Mouse (Mus musculus): Measurements from ENCODE around the gene Kremen2.
"Not testable (repeated sequence)": the region's sequence is repeated elsewhere in the genome, so short reads cannot be mapped to it uniquely, and the experiment has no call there.

Gene Kremen2

GRCm38 (mm10) chr17:23745301-23746251 is at the start of gene Kremen2:
Gene Kremen2 (minus strand): TSS chr17:23745833.
- in situ Hi-C loops (cut with MboI; ENCODE audit: low sequenced_read_pairs), result no loop called here

- in situ Hi-C loops (cut with MboI; ENCODE audit: low sequenced_read_pairs), result no loop called here
These were observed 49.7 kb upstream of the Kremen2 start for GRCm38 (mm10) chr17:23795323-23795722.

DNA sequence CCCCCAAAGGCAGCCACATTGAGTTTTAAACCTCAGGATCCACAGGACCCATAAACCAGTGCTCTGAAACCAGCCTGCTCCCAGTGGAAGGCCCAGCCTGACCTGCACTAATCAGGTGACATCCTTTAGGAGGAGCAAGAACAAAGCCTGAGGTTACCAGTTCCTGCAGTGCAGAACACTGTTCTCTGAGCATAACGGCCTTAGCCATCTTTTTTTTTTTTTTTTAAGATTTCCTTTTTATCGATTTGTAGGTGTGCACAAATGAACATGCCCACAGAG is 45.4 kb upstream of the Kremen2 start:
- in situ Hi-C loops (cut with MboI; ENCODE audit: low sequenced_read_pairs), result no loop called here

DNA sequence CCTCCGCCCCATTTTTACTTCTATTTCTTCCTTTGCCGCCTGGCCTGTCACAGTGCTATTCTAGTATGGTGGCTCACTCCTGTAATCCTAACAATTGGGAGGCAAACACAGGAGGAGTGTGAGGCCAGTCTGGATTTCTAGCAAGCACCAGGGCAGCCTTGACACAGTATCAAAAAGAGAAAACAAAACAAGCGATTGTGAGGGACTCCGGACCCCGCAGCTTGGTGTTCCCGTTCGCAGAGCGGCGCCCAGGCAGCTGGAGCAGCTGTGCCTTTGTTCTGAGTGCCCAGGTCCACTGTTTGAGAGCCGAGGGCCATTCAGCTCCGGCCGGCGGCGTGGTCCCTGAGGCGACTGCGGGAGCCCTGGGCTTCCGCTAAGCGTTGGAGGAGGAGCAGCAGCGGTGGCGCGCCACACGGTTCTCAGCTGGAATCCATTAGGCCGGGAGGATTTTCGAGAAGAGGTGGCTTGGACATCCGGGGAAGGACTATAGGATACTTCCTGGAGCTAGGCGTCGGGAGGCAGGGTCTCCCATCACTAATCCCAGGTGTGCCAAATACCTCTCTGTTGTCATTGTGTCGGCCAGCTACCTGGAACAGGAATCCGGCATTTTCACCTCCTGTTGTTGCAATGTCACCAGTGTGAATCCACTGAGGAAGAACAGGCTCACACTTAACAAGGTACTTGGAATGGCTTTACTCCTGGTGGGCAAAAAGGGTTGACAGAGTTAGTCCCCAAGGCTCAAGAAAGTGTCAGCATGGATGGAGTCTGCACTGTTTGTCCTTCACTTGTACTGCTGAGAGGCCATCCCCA is 44.8 kb upstream of the Kremen2 start, which contains the start of gene Srrm2:
Gene Srrm2 (plus strand): TSS at position 264 of the 810 bp plus-strand sequence.
- in situ Hi-C loops (cut with MboI; ENCODE audit: low sequenced_read_pairs), result no loop called here

DNA sequence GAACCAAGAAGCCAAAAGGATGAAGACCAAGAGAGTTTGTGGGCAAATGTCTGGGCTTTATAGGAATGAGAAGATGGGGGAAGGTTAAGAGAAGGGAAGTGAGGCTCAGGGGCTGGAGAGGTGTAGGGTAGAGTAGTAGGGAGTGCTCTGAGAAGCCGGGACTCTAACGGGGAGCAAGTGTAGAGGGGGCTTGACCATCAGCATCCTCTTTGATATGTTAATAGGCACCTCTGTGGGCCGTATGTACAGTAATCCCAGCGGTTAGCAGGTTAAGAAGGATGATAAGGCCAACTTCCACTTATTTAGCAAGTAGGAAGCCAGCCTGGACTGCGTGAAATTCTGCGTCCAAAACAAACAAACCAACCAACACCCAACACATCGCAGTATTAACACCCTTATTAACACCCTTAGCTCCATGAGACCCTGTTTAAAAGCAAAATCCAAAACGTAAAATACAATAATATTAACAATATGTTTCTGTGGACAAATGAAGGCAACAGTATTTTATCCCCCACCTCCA is 44.2 kb upstream of the Kremen2 start:
- in situ Hi-C loops (cut with MboI; ENCODE audit: low sequenced_read_pairs), result no loop called here

DNA sequence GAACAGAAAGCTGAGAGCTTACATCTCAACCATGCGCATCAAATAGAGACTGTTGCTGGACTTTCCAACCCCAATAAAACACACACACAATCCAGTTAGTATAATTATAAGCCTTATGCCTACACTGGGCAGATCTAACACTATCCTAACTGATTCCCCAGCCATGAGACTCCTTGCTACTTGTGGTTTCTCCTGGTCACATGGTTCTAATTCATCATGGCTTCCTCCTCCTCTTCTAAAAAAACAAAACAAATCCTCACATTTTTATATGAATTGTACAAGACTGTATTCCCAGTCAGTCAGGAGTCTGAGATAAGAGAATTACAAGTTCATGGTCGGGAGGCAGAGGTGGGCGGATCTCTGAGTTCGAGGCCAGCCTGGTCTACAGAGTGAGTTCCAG is 43.3 kb upstream of the Kremen2 start:
- in situ Hi-C loops (cut with MboI; ENCODE audit: low sequenced_read_pairs), result no loop called here

DNA sequence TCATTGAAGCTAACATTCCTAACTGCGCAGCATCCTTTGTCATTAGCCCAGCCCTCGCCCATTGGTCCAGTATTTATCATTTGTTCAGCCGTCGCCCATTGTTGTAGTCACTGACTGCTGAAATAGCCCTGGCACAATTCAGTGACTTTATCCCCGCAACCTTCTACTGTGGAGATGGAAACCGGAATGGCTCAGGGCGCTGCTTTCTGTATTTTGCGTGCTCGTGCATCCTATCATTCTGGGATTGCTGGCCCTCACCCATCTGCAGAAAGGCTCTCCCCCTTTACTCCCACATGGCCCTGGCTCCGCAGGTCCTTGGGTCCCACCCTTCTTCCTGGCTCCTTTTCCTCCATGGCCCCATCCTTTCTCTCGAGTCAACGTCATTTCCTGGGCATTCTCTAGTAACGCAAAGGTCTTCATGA is 40.9 kb upstream of the Kremen2 start:
- in situ Hi-C loops (cut with MboI; ENCODE audit: low sequenced_read_pairs), result no loop called here

GRCm38 (mm10) chr17:23785561-23786471 is 40.2 kb upstream of the Kremen2 start, which contains the start of gene Flywch2:
Gene Flywch2 (minus strand): TSS chr17:23786081.
- in situ Hi-C loops (cut with MboI; ENCODE audit: low sequenced_read_pairs), result no loop called here

GRCm38 (mm10) chr17:23783352-23783751 is 37.7 kb upstream of the Kremen2 start:
- in situ Hi-C loops (cut with MboI; ENCODE audit: low sequenced_read_pairs), result no loop called here

DNA sequence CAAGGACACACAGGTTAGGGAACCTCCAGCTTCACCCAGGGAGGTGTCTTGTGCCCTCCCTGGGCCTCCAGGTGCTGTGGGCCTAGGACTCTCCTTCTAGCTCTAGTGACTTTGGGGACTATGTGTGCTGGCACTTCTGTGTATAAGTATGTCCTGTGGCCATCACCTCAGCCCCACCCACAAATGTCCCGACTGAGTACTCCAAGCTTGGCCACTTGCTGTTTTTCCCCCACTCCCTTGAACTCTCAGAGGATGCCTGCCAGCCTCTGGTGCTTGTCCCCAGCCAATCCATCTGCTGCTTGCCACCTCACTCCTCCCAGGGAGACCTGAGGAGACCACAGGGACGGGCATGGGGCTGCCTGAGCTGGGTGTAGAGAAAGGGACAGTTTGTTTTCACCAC is 32.8 kb upstream of the Kremen2 start:
- in situ Hi-C loops (cut with MboI; ENCODE audit: low sequenced_read_pairs), result no loop called here

- in situ Hi-C loops (cut with MboI; ENCODE audit: low sequenced_read_pairs), result no loop called here
These were observed 31.5 kb upstream of the Kremen2 start for GRCm38 (mm10) chr17:23777141-23777540.

DNA sequence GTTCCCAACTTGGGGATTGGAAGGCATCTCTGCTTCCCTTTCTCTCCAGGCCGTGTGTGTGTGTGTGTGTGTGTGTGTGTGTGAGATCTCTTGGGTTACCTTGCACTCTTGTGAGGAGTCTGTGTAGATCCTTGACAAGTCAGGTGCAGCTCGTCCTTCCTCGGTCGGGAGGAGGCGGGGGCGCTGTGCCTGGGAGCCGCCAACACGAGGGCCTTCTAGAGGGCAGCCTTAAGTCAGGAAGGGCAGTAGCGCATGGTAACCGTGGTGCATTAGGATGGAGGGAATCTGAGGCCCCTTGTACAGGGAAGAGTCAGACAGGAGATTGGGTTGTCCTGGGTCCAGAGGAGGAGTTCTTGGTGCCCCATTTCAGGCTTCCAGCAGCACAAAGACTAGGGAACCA is 30.6 kb upstream of the Kremen2 start:
- in situ Hi-C loops (cut with MboI; ENCODE audit: low sequenced_read_pairs), result no loop called here

DNA sequence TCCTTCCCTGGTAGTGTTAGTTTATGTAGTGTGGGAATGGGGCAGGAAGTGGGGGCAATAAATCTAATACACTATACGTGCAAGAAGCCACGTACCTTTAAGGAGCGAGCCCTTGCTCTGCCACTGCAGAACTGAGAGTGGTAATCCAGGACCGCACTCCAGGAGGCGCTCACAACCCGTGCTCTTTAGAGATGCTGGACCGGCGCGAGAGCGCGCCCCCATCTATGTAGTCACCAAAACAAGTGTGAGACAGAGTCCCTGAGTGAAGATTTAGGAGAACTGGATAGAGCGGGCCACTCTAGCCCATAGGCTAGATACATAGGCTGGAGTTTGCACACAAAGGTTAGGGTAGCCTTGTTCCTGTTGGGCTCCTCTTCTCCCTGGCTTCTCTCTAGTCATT is 28.5 kb upstream of the Kremen2 start:
- in situ Hi-C loops (cut with MboI; ENCODE audit: low sequenced_read_pairs), result no loop called here

- in situ Hi-C loops (cut with MboI; ENCODE audit: low sequenced_read_pairs), result no loop called here
These were observed 28.0 kb upstream of the Kremen2 start for GRCm38 (mm10) chr17:23773676-23774075.

GRCm38 (mm10) chr17:23772219-23772556 is 26.6 kb upstream of the Kremen2 start:
- in situ Hi-C loops (cut with MboI; ENCODE audit: low sequenced_read_pairs), result not testable (repeated sequence)

DNA sequence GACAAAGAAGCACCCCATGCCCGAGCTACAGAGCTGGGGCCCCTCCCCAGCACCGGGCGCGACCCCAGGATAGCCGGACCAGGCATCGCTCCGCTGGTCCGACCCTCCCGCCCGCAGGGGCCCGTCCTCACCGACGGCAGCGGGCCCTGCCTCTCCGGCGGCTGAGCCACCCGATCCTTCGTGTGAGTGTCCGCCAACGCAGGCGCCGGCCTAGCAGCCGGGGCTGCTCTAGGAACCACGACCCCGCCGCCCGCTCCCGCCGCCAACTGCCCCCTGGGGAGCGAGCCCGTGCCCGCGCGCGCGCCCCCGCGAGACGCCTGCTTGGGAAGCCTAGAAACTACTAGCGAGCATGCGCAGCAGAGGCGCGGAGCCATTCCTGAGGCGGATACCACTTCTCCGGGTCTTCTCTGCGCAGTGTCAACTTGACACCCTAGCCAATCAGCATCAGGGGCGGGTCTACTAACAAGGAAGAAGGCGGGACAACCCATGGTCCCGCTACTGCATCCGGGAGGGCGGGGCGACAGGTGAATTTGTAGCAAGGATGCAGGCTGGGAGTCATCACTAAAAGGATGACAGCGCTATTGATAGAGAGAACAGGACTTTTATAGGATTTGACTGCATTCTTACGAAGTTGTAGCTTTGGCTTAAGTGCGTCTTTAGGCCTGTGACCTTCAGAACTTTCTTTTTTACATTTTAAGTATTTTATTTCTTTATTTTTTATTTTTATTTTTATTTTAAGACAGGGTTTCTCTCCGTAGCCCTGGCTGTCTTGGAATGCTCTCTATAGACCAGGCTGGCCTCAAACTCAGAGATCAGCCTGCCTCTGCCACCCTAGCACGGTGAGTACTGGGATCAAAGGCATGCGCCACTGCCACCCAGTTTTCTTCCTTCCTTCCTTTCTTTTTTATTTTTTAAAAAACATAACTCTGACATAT is 25.9 kb upstream of the Kremen2 start, which contains the start of gene Flywch1:
Gene Flywch1 (minus strand): TSS at position 319 of the 935 bp plus-strand sequence.
- in situ Hi-C loops (cut with MboI; ENCODE audit: low sequenced_read_pairs), result no loop called here

DNA sequence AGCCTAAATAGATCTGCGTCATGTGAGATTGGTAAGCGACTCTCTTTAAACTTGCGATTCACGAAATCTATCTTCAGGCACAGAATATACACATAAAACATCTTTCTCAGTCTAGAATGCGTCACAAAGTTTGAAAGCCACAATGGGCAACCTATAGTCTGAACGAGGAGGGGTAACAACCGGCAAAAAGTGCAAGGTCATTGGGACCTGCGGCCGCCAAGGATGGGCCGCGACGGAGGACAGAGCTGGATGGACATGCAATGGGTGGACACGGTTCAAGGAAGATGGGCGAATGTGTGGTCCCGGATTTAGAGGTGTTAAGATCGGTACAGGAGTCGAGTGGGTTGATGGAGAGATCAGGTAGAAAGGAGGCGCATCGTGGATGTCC is 25.3 kb upstream of the Kremen2 start:
- in situ Hi-C loops (cut with MboI; ENCODE audit: low sequenced_read_pairs), result no loop called here

DNA sequence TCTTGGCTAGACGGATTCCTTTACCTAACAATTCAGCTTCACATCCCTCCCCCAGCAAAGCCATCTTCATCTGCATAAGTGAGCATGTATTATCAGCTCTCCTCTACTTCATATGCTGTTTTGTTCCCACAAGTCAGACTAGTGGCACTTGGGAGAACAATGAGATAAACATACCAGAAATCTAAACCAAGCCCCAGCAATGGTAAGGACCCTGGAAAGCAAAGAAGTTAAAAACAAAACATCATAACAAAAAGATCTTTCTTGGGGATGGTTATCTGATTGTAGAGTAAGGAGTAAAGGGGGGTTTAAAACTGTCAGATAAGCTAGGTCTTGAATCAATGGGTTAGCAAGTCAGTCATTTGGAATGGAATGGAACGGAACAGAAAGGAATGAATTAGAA is 24.9 kb upstream of the Kremen2 start:
- in situ Hi-C loops (cut with MboI; ENCODE audit: low sequenced_read_pairs), result no loop called here

DNA sequence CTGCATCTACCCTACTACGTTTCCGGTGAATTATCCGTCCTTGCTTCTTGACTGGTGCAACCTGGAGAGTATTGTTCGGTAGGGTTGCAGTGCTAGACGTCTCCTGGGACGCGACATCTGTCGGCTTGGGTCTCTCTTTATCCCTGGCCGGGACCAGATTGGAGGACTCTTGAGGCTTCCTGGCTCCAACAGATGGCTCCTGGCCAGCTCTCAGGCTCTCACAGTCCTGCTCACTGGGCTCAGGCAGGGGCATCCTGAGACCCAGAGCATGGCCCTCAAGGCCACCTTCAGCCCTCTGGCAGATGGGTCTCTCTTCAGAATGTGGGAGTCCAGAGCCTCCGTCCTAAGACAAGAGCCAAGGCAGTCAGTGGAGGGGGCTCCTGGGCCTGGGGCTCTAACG is 17.3 kb upstream of the Kremen2 start:
- in situ Hi-C loops (cut with MboI; ENCODE audit: low sequenced_read_pairs), result no loop called here

DNA sequence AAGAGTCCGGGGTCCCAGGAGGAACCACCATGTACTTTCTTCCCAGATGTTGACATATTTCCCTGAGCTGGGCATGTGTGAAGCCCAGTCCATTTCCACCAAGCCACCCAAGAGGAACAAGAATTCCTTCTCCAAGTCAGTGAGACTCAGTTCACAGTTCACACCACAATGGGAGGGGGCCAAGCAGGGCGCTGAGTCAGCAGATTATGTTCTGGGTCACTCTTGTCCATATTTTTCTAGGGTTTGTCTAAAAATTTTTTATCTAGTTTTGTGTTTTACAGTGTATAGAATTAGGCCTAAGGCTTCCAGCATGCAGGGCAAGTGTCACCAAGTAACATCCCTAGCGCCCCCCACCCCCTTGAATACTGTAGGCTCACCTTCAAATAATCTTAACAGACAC is 15.5 kb upstream of the Kremen2 start:
- in situ Hi-C loops (cut with MboI; ENCODE audit: low sequenced_read_pairs), result no loop called here
